Mouse (Mus musculus): ENCODE measurements around the gene Polr3c. TPM values are rescaled to one million over a fixed set of nuclear protein-coding genes. Genes with fewer than 3 reads are reported as not detected.

The Polr3c gene
- 49.3 and 51.1 TPM in 2 replicates for polyA plus RNA-seq (2012; rRNA removed)

DNA sequence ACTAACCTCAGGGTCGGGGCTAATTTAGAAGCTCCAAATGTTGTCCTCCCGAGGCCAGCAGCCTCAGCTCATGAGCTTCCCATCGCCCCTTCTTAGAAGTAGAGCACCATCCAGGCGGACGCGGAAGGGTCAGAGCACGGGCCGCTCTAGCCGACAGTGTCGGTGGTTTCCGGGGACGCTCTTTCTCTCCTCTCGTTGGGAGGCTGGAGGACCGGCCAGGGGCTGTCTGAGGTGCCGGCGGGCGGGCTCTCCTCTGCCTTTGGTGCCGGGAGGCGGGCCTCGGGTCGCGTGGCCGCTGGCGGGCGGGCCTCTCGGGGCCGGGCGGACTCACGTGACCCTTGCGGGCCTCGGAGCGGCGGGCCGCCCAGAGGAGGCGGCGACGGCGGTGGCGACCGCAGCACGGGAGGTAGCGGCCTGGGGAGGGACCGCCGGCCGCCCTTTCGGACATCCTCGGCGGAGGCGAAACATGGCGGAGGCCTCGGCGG lies at the start of gene Polr3c, which contains the start of gene Rnf115:
Polr3c (minus strand) TSS at position 286 of the 485 bp plus-strand sequence.
Rnf115 (plus strand) TSS at position 322 of the 485 bp plus-strand sequence.
- TF ChIP-seq CTCF (IDR thresholded peaks at IDR 0.05; ENCODE audit: borderline replicate concordance, control insufficient read depth, extremely low read depth, insufficient read depth, low read length, poor library complexity) (peak; percentile 42; the same call in 1 of the 2 replicates), POLR2A (IDR thresholded peaks at IDR 0.05; ENCODE audit: control insufficient read depth, extremely low read depth, insufficient read depth, low read length, poor library complexity) (peak; percentile 79)
- DNase-seq = peak; percentile 89
- Histone ChIP-seq H3K27me3 (ENCODE audit: control insufficient read depth, insufficient read depth, low read length) (no peaks in the 10 kb centered on the region), H3K36me3 (ENCODE audit: control insufficient read depth, insufficient read depth, low read length) (peaks cover under 1% of the 10 kb centered on the region), H3K4me1 (replicated peaks; ENCODE audit: control insufficient read depth, insufficient read depth, low read length) (peaks cover 2% of the 10 kb centered on the region), H3K4me3 (ENCODE audit: control insufficient read depth, insufficient read depth, low read length) (peak within 1 kb of the TSS; percentile 95), H3K27ac (ENCODE audit: control insufficient read depth, insufficient read depth, low read length) (peak within 1 kb of the TSS; percentile 76)
- WGBS = under 1% methylated on average over 52 of the region's 52 CpGs

- no peaks in the 10 kb centered on the region for H3K4me1 ChIP-seq (replicated peaks; ENCODE audit: control insufficient read depth, insufficient read depth, low read length)
- H3K27ac ChIP-seq (ENCODE audit: control insufficient read depth, insufficient read depth, low read length) = no peak overlapping the region
- 93% methylated on average over 3 of the region's 3 CpGs for WGBS
- no peak for DNase-seq
- H3K27me3 ChIP-seq (ENCODE audit: control insufficient read depth, insufficient read depth, low read length) = no peaks in the 10 kb centered on the region
- no peak overlapping the region for H3K4me3 ChIP-seq (ENCODE audit: control insufficient read depth, insufficient read depth, low read length)
- no peaks in the 10 kb centered on the region; the same call in none of the 2 replicates for H3K36me3 ChIP-seq (ENCODE audit: control insufficient read depth, insufficient read depth, low read length)
- TF ChIP-seq CTCF (IDR thresholded peaks at IDR 0.05; ENCODE audit: borderline replicate concordance, control insufficient read depth, extremely low read depth, insufficient read depth, low read length, poor library complexity) (no peak), POLR2A (IDR thresholded peaks at IDR 0.05; ENCODE audit: control insufficient read depth, extremely low read depth, insufficient read depth, low read length, poor library complexity) (no peak)
Measured at GRCm38 (mm10) chr3:96777120-96777519, 49.7 kb upstream of the Polr3c start.

GRCm38 (mm10) chr3:96772949-96773348 lies 45.5 kb upstream of the Polr3c start:
- TF ChIP-seq CTCF (IDR thresholded peaks at IDR 0.05; ENCODE audit: borderline replicate concordance, control insufficient read depth, extremely low read depth, insufficient read depth, low read length, poor library complexity) (no peak), POLR2A (IDR thresholded peaks at IDR 0.05; ENCODE audit: control insufficient read depth, extremely low read depth, insufficient read depth, low read length, poor library complexity) (no peak)
- WGBS = 97% methylated on average over 1 of the region's 1 CpGs
- Histone ChIP-seq H3K4me1 (replicated peaks; ENCODE audit: control insufficient read depth, insufficient read depth, low read length) (no peaks in the 10 kb centered on the region), H3K4me3 (ENCODE audit: control insufficient read depth, insufficient read depth, low read length) (no peak overlapping the region), H3K27ac (ENCODE audit: control insufficient read depth, insufficient read depth, low read length) (no peak overlapping the region), H3K27me3 (ENCODE audit: control insufficient read depth, insufficient read depth, low read length) (no peaks in the 10 kb centered on the region), H3K36me3 (ENCODE audit: control insufficient read depth, insufficient read depth, low read length) (no peaks in the 10 kb centered on the region; the same call in none of the 2 replicates)
- no peak for DNase-seq

DNA sequence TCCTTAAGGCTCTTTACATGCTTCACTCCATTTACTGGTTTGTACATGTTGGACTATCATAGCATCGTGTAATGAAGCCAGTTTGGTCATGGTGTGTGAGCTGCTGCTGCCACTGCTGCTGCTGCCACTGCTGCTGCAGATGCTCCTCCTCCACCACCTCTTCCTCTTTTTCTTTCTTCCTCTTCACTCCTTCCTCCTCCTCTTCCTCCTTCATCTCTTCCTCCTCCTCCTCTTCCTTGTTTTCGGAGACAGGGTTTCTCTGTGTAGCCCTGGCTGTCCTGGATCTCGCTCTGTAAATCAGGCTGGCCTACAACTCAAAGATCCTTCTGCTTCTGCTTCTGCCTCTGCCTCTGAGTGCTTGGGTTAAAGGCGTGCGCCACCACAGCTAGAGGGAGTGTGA lies 42.5 kb upstream of the Polr3c start:
- Histone ChIP-seq H3K4me3 (ENCODE audit: control insufficient read depth, insufficient read depth, low read length) (no peak overlapping the region), H3K27me3 (ENCODE audit: control insufficient read depth, insufficient read depth, low read length) (no peaks in the 10 kb centered on the region), H3K36me3 (ENCODE audit: control insufficient read depth, insufficient read depth, low read length) (no peaks in the 10 kb centered on the region), H3K4me1 (replicated peaks; ENCODE audit: control insufficient read depth, insufficient read depth, low read length) (no peaks in the 10 kb centered on the region), H3K27ac (ENCODE audit: control insufficient read depth, insufficient read depth, low read length) (no peak overlapping the region)
- DNase-seq = no peak
- 73% methylated on average over 5 of the region's 5 CpGs for WGBS
- no peak for TF ChIP-seq CTCF (IDR thresholded peaks at IDR 0.05; ENCODE audit: borderline replicate concordance, control insufficient read depth, extremely low read depth, insufficient read depth, low read length, poor library complexity)
- no peak for TF ChIP-seq POLR2A (IDR thresholded peaks at IDR 0.05; ENCODE audit: control insufficient read depth, extremely low read depth, insufficient read depth, low read length, poor library complexity)

DNA sequence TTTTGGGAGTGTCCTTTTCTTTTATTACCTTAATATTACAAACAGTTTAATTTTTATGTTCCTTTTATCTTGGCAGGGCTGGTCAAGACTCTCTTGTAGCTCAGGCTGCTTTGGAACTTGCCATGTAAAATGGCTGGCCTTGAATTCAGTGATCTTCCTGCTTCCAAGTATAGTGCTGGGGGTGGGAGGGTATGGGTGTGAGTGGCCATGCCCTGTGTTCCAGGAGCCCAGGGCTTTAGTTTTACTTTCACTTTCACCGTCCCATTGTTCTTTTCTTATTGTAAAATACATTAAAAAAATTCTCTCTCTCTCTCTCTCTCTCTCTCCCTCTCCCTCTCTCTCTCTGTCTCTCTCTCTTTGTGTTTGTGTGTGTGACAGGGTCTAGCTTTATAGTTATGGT lies 37.1 kb upstream of the Polr3c start:
- TF ChIP-seq POLR2A (IDR thresholded peaks at IDR 0.05; ENCODE audit: control insufficient read depth, extremely low read depth, insufficient read depth, low read length, poor library complexity) (no peak), CTCF (IDR thresholded peaks at IDR 0.05; ENCODE audit: borderline replicate concordance, control insufficient read depth, extremely low read depth, insufficient read depth, low read length, poor library complexity) (no peak)
- Histone ChIP-seq H3K4me3 (ENCODE audit: control insufficient read depth, insufficient read depth, low read length) (no peak overlapping the region), H3K36me3 (ENCODE audit: control insufficient read depth, insufficient read depth, low read length) (no peaks in the 10 kb centered on the region), H3K4me1 (replicated peaks; ENCODE audit: control insufficient read depth, insufficient read depth, low read length) (no peaks in the 10 kb centered on the region), H3K27ac (ENCODE audit: control insufficient read depth, insufficient read depth, low read length) (no peak overlapping the region), H3K27me3 (ENCODE audit: control insufficient read depth, insufficient read depth, low read length) (no peaks in the 10 kb centered on the region)
- no peak for DNase-seq
- WGBS = 15% methylated on average over 1 of the region's 1 CpGs

DNA sequence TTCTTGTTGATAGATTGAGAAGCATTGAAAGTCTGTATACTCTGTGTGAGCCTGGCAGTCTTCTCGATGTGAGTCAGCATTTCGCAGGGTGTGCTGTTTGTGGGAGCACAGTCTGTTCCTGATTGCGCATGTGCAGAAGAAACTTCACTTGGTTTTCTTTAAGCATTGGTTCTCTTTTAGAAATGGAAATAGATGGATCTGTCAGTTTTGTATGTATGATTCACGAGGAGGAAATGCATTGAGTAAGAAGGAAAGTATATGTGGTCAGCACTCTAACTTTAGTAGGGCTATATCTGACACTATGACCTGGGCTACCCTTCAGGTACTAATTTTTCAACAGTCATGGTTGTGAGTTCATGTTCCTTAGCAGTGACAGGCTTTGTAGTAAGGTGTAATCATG lies 32.3 kb upstream of the Polr3c start:
- H3K27ac ChIP-seq (ENCODE audit: control insufficient read depth, insufficient read depth, low read length) = no peak overlapping the region
- no peak for DNase-seq
- H3K4me1 ChIP-seq (replicated peaks; ENCODE audit: control insufficient read depth, insufficient read depth, low read length) = no peaks in the 10 kb centered on the region
- no peak for TF ChIP-seq POLR2A (IDR thresholded peaks at IDR 0.05; ENCODE audit: control insufficient read depth, extremely low read depth, insufficient read depth, low read length, poor library complexity)
- TF ChIP-seq CTCF (IDR thresholded peaks at IDR 0.05; ENCODE audit: borderline replicate concordance, control insufficient read depth, extremely low read depth, insufficient read depth, low read length, poor library complexity) = no peak
- no peaks in the 10 kb centered on the region for H3K36me3 ChIP-seq (ENCODE audit: control insufficient read depth, insufficient read depth, low read length)
- 74% methylated on average over 4 of the region's 4 CpGs for WGBS
- H3K4me3 ChIP-seq (ENCODE audit: control insufficient read depth, insufficient read depth, low read length) = no peak overlapping the region
- H3K27me3 ChIP-seq (ENCODE audit: control insufficient read depth, insufficient read depth, low read length) = no peaks in the 10 kb centered on the region

- H3K36me3 ChIP-seq (ENCODE audit: control insufficient read depth, insufficient read depth, low read length) = no peaks in the 10 kb centered on the region
- no peaks in the 10 kb centered on the region for H3K27me3 ChIP-seq (ENCODE audit: control insufficient read depth, insufficient read depth, low read length)
- TF ChIP-seq CTCF (IDR thresholded peaks at IDR 0.05; ENCODE audit: borderline replicate concordance, control insufficient read depth, extremely low read depth, insufficient read depth, low read length, poor library complexity) (no peak), POLR2A (IDR thresholded peaks at IDR 0.05; ENCODE audit: control insufficient read depth, extremely low read depth, insufficient read depth, low read length, poor library complexity) (no peak)
- 96% methylated on average over 7 of the region's 7 CpGs for WGBS
- no peak for DNase-seq
- H3K27ac ChIP-seq (ENCODE audit: control insufficient read depth, insufficient read depth, low read length) = no peak overlapping the region
- H3K4me3 ChIP-seq (ENCODE audit: control insufficient read depth, insufficient read depth, low read length) = no peak overlapping the region
- no peaks in the 10 kb centered on the region for H3K4me1 ChIP-seq (replicated peaks; ENCODE audit: control insufficient read depth, insufficient read depth, low read length)
Measured at GRCm38 (mm10) chr3:96757691-96758090, 30.3 kb upstream of the Polr3c start.
